Mouse (Mus musculus): ENCODE data around the gene Atp8b5.
A peak's percentile ranks its signal among the peaks of the same experiment; 100 is the strongest.

The Atp8b5 gene

DNA sequence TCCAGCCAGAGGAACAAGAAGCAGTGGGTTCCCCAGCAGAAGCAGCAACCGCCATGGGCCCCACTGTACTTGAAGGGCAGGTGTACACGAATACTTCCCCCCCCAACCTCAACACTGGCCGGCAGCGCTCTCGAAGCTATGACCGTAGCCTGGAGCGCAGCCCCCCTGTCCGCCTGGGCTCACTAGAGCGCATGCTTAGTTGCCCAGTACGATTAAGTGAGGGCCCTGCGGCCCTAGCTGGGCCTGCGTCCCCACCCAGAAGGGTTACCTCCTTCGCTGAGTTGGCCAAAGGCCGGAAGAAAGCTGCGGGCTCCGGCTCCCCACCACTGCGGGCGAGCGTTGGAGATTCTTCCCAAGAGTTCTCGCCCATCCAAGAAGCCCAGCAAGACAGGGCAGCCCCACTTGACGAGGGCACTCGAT is 149.1 kb downstream of the Atp8b5 start:
- DNase-seq = no peak

DNA sequence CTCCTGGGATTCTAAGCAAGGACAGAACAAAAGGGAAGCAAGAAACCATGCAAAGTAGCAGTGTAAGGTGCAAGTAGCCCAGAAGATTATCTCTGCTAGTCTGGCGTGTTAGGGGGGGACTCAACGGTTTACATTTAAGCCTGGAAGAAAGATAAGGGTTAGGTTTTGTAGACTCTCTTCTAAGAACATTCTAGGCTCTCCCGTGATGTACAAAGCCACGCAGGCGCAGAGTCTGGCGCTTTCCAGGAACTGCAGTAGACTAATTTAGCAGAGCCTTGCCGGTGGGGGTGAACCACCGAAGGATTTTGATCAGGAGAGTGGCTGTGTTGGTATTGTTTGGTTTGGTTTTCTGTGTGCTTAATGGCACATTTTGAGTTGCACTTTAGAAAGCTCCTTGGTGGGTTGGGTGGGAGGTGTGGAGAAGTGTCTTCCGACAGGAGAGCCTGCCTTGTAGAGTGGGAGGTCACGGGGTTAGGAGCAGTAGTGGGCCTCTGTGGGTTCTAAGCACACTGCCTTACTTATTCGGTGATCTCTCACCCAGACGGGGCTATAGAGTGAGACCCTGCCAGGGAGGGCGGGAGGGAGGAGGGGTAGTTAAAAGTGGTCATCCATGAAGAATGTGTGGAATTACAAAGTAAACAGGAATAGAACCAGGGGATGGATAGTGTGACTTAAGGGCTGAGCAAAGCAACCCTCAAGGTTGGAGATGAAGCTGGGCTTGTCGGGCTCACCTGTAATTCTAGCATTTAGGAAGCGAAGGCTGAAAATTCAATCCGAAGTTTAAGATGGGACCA is 150.5 kb downstream of the Atp8b5 start:
- no peak for DNase-seq

DNA sequence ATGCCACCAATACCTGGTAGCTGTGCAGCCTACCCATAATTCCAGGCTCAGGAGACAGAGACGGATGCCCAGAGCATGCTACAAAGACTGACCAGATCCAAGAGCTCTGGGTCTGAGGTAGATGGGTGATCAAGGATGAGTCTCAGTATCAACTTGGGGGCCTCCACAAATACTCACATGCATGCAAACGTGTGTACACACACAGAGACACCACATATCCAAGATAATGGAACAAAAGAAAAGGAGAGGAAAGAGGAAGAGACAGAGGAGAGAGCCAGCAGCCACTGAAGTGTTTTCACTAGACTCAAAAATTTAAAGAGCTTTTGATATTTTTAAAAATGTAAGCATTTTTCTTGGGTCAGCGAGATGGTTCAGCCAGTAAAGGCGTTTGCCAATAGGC is 151.5 kb downstream of the Atp8b5 start:
- no peak for DNase-seq

DNA sequence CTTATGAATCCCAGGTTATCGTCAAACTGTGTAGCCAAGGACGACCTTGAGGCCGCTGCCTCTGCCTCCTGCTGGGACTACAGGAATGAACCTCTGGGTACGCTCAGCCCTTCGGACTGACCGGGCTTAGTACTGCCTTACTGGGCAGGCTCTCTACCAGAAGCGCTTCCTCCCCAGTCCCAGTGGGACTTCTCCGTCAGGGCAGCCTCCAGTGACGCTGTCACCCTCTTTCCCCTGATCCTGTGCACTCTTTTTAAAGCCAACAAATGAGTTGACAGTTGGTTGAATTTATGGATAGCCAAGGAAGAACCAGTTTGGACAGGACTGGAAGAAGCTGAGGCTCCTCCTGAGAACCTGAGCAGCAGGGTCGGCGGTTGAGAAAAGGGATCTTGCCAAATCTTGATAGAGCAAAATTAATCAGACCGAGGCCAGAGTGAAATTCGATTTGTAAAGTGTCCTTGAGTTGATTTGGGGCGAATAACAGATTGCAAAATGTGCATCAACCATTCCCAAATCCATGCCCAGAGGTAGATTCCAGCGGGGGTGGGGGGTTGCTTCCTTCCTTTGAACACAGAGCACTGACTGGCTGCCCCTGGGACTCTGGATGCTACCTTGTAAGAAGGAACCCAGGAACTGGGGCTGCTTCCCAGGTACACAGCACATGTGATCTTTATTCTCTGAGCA is 152.2 kb downstream of the Atp8b5 start:
- DNase-seq = no peak

DNA sequence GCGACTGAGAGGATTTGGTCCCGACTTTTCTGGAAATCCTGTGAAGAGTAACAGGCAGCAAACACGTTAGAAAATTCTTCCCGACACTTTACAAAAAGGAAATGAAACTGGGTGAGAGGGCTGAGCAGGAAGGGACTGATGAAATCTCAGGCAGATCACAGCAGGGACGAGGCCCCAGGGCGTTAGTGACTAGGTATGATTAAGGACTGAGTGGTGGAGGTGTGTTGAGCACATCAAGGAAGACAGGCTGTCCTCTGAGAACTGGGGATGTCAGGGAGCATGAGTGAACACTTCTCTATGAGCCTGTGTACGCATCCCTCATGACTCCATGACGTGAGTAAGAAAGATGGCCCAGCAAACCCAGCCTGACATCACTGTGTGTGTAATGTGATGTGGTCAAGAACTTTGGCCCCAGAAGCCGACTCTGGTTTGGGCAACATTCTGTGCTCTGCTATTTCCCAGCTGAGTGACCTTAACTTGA is 152.9 kb downstream of the Atp8b5 start:
- DNase-seq = no peak

DNA sequence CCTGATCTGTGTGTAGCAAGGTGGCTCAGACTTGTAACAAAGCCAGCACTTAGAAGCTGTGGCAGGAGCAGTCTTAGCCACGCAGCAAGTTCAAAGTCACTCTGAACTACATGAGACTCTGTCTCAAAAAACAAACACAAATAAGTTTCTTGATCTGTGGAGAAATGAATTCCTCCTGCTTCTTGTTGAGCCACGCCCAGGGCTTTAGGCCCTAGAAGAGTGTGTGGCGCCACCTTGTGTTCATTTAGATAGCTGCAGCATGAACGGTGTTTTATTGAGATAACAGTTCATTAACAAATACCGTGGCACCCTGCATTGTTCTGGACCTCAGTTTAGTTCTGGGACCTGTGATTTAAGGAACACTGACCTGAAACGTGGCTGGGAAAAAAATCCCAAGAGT is 153.3 kb downstream of the Atp8b5 start:
- DNase-seq = peak; percentile 71 to 86

DNA sequence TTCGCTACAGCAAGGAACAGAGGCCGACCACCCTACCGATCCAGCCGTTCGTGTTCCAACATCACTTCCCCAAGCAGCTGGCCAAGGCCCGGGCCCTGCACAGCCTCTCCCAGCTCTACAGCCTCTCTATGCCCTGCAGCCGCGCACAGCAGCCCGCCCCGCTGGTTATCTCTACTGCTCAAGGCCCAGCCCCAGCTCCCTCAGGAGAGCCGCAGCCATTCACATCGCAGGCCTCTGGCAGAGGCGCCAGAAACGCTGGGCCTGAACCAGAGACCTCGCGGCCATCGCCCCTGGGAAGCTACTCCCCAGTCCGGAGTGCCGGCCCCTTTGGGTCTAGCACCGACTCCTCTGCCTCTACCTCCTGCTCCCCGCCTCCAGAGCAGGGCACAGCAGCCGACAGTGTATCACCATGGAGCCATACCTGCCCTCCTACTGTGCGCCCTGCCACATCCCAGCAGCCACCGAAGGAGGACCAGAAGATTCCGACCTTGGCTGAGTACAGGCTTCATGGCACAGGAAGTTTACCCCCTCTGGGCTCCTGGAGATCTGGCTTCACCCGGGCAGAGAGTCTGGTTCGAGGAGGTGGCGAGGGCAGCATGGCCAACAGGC is 154.8 kb downstream of the Atp8b5 start:
- no peak for DNase-seq
